Mouse (Mus musculus) spleen, postnatal 14 days (tissue): ENCODE measurements around the gene Sec61b.

Experiments used
- DNase-seq, 2 experiments: peaks; one replicate each; pipeline ENCODE4 v3.0.0; 2021 to 2022; ENCODE audit warnings: low spot score in 2 of 2

Gene Sec61b

GRCm38 (mm10) chr4:47473968-47474729 lies at the start of gene Sec61b, which contains the start of gene Alg2:
TSS of gene Sec61b (plus strand) at chr4:47474658.
TSS of gene Alg2 (minus strand) at chr4:47474333.
- DNase-seq, result peak; percentile 90 to 92

GRCm38 (mm10) chr4:47425247-47425830 lies 49.1 kb upstream of the Sec61b start:
- DNase-seq, result no peak

DNA sequence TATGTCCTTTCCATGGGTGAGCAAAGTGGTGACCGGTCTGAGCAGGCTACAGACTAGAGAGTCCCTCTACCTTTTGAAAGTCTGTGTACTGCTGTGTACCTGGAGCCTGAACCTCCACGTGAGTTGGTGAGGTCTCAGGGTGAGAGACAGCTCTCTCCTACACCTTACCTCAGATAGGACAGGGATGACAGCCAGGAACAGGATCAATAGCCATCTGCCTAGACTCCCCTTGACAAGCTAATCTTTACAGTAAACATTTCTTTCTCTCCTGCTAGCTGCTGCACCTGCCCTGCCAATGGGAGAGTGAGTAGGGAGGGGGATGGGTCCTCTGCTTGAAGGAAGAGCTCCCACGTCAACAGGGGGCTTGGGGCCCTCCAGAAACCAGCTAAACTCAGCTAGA lies 46.9 kb upstream of the Sec61b start:
- no peak for DNase-seq

GRCm38 (mm10) chr4:47430557-47430956 lies 43.9 kb upstream of the Sec61b start:
- DNase-seq, result no peak

DNA sequence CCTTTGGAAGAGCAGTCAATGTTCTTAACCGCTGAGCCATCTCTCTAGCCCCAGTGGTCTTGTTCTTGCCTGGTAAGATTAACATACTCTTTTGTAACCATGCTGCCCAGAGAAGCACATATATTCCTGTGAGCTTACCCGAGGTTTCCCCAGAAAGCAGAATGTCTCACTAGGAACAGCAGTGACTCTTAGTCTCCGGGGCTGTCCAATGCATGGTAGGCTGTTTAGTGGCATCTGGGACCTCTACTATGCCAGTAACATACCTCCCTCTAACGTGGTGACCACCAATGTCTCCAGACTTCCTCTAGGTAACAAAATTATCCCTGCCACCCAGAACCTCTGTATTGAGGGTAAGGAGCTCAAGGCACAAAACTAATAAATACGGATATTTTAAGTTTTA lies 43.4 kb upstream of the Sec61b start:
- DNase-seq, result no peak

GRCm38 (mm10) chr4:47432766-47433165 lies 41.7 kb upstream of the Sec61b start:
- DNase-seq, result no peak

- no peak for DNase-seq
These were observed 39.3 kb upstream of the Sec61b start for GRCm38 (mm10) chr4:47435131-47435530.

DNA sequence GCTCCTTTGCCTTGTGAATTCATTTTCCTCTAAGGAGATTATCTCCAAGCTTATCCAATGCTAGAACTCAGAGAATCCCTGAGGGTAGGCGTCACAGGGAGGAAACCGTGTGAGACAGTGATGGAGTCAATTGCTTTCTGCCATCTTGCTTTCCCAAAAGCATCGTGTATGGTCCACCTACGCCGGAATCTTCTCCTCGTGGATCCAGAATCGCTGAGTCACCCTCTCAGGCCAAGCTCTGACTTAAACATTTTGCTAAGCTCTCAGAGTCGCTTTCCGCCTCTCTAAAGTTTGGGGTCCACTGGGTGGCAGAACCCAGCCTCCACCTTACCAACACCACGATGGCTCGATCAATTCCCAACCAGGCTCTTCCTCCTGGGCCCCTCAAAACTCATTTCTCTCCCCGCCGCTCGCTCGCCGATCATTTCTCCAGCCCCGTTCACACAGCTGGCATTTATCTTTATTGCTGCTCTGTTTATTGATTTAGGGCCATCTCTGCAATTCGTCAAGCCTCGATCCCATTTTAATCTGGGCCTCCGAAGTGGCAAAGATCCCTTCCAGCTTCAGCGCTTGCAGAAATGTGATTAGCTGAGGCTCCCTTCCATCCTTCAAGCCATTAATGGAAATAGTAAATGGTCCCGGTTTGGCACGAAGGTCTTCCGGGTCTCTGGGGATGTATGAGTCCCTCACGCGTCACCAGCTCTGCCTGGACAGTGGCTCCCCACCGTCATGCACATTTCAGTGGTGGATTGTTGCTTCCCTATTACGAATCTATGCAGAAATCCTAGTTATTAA lies 38.7 kb upstream of the Sec61b start:
- DNase-seq, result no peak

GRCm38 (mm10) chr4:47437365-47438340 lies 36.8 kb upstream of the Sec61b start:
- DNase-seq, result peak; percentile 29 to 63

- DNase-seq, result no peak
These were observed 35.5 kb upstream of the Sec61b start for GRCm38 (mm10) chr4:47438956-47439355.

- no peak for DNase-seq
These were observed 33.5 kb upstream of the Sec61b start for GRCm38 (mm10) chr4:47440951-47441350.

- DNase-seq, result no peak
These were observed 25.9 kb upstream of the Sec61b start for GRCm38 (mm10) chr4:47448526-47448925.

DNA sequence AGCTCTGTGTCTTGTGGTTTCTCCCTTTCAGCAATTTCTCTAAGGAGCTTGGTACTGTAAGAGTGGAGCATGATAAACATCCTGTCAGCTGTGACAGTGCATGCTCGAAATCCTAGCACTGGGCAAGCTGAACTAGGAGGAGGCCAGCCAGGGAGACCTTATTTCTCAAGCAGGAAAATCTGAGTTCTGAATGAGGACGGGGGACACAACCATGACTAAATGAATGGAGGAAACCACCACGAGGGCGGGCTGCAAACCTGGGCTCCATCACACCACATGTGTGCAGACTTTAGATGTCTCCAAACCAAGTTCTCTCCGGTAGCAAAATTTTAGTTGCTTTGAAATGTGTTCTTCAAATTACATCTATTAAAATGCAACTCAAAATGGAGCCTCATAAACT lies 25.3 kb upstream of the Sec61b start:
- DNase-seq, result no peak

DNA sequence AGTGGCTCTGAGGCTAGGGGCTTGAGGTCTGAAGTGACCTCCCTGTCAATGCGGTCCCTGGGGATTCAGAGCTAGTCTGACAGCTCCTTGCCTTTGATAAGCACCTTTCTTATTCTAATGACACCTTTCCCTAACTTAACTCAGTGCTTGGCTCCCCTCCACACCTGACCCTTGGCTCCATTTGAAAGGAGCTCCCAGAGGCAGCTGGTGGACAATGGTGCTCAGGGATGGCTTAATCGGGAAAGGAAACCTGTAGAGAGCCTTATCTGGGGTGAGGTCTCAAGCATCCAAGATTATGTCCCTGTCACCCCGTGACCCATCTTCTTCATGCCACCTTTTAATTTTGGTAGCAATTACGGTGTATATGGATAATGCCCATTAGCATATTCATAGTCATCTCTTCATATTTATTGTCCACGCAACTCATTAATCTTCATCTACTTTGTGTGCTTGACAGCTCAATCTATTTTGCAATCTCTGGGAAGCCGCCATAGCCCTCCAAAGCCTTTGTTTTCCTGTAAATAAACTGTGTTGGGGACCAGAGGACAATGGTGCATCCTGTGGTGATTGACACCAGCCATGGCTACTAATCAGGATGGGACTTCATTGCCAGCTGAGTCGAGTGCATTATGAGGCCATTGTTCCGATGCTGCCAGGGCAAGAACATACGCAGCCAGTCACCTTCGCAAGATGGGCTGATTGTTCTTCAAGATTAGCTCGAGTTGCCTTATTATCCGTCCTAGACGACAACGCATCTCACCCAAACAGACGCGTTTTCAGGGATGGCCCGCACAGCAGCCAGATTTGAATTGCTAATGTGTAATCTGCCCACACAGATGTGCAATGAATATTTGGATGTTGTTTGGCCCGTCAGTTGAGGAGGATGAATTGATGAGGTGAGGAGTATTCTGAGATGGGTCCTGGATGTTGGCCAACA lies 24.6 kb upstream of the Sec61b start:
- DNase-seq, result no peak

- no peak for DNase-seq
These were observed 7.3 kb upstream of the Sec61b start for GRCm38 (mm10) chr4:47467196-47467595.

GRCm38 (mm10) chr4:47473586-47473967 lies 881 bp upstream of the Sec61b start:
- DNase-seq, result no peak

DNA sequence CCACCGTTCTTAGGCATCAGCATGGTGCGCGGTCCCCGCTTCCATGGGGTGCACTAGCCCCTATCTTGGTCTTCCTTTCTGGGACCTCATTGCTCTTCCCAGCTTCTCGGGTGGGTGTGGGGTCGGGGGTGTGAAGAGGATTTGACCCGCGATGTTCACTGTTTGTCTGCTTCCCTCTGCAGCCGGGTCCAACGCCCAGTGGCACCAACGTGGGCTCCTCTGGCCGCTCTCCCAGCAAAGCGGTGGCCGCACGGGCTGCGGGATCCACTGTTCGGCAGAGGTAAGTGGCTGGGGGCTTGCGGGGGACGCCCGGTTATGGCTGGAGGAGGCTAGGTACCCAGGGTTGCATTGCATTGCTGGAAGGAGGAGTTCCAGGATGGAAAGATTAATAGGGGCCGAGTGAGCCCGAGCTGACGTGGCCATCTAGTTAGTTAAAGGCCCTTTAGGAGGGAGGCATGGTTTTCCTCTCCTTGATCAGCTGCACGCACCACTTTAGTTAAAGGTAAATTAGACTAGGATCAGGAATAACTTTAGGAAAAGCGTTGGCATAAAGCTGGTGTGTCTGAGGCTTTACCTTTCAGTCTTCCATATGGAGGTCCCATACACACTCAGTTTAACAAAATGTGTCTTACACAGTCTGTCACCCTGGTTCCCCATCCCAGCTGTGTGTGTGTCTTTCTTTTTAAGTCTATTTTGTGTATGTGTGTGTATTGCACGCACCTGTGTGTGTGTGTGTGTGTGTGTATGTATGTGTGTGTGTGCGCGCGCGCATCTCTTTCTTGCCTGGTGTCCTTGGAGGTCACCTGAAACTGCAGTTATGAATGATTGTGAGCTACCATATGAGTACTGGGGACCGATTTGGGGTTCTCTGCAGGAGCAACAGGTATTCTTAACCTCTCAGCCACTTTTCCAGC lies 529 bp downstream of the Sec61b start:
- DNase-seq, result no peak

DNA sequence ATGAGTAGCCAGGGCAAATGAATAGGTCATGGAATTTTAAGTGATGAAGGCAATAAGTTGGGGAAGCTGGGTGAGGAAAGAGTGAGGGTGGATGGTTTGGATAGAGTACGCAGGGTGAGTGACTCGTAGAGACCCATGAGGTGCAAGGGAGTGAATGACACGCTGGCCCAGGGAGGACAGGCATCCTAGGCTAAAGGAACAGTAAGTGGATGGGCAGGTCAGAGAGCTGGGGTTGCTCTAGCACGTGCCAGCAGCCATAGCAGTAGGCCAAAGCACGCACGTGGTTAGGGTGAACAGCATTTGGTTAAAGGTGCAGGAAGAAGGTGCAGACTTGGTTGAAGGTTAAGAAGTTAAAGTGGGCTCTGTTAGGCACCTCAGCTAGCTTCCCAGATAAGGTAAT lies 3.1 kb downstream of the Sec61b start:
- DNase-seq, result no peak

DNA sequence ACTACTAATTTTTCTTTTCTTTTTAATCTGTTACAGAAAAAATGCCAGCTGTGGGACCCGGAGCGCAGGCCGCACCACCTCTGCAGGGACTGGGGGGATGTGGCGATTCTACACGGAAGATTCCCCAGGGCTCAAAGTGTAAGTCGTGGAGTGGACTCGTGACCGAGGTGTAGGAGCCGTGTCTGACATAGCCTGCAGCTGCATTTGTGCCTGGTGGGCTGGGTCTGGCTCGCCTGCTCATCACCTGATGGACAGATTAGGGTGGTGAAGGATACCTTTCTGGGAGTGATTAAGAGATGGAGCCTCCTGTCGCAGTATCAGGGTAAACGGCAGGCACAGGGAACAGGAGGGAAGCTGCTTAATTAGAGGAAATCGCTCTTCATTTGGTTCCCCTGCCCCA lies 5.6 kb downstream of the Sec61b start:
- DNase-seq, result no peak
